Comparison of ENCODE assay signal across 8 mouse cellular contexts in genomic region chr15:78773290-78773729, GRCm38 (mm10). TPM values are rescaled to one million over a fixed set of nuclear protein-coding genes. Genes with fewer than 3 reads are reported as not detected.
DNase-seq lines count a peak whose midpoint lies in the region; ATAC-seq and TF ChIP-seq lines count a peak whose summit lies in the region.

Mfng (minus strand) TSS chr15:78773475.

- H3K9me3 ChIP-seq in hindbrain, embryonic 13.5 days: no peaks in the 10 kb centered on the region

- DNase-seq in R1 (ENCODE audit: low read depth, low spot score): peak; percentile 79
- peak; percentile 74 for DNase-seq in c-Kit-positive CD71-positive TER-119-negative erythroid progenitor cells, embryonic 14.5 days (ENCODE audit: low read depth)
- DNase-seq in gastrocnemius, adult 2 months: peak; percentile 89
- DNase-seq in left cerebral cortex, postnatal 36 days (ENCODE audit: low spot score in 2 of 2): peak; percentile 30 to 35
- peak; percentile 49 for DNase-seq in right cerebral cortex, postnatal 25 days
- no peak for DNase-seq in cerebellum, adult 11 months

- peak within 1 kb of the TSS; percentile 62 for H3K9ac ChIP-seq in hindbrain, embryonic 13.5 days

- H3K27me3 ChIP-seq in hindbrain, embryonic 13.5 days: no peaks in the 10 kb centered on the region

- peak; percentile 18; the same call in 1 of the 2 replicates for TF ChIP-seq CTCF in gastrocnemius, adult 2 months (IDR thresholded peaks at IDR 0.05)

- peaks cover 52% of the 10 kb centered on the region for H3K4me1 ChIP-seq in hindbrain, embryonic 13.5 days (replicated peaks)

- H3K27ac ChIP-seq in gastrocnemius, adult 2 months: peak within 1 kb of the TSS; percentile 87
- H3K27ac ChIP-seq in hindbrain, embryonic 13.5 days: peak within 1 kb of the TSS; percentile 84

- peak within 1 kb of the TSS; percentile 48 for H3K4me2 ChIP-seq in hindbrain, embryonic 13.5 days

- no peaks in the 10 kb centered on the region for H3K36me3 ChIP-seq in hindbrain, embryonic 13.5 days

- peak; percentile 46 for ATAC-seq in hindbrain, embryonic 13.5 days (ENCODE audit: low FRiP score)
- ATAC-seq in megakaryocyte progenitor cell, adult 5-6 weeks (replicated peaks; ENCODE audit: poor library complexity): peak; percentile 89

- H3K4me3 ChIP-seq in gastrocnemius, adult 2 months: peak within 1 kb of the TSS; percentile 73
- peak within 1 kb of the TSS; percentile 34 for H3K4me3 ChIP-seq in hindbrain, embryonic 13.5 days

- intact Hi-C loops in gastrocnemius, adult 2 months (cut with DNase I): no loop called here
- intact Hi-C loops in left cerebral cortex, postnatal 36 days (cut with DNase I): no loop called here

- WGBS in hindbrain, embryonic 13.5 days: under 1% methylated on average over 11 of the region's 11 CpGs

RNA-seq across cellular contexts. Expression of gene Mfng, which starts in this region (rescaled TPM):
- total RNA-seq in gastrocnemius, adult 2 months (2021): 1 to 10 TPM; 2.6 to 3.1 TPM
- polyA plus RNA-seq in hindbrain, embryonic 13.5 days (2015; fragmentation: Nextera tagmentation; extraction: Ambion mirVana): 36.7 and 40.1 TPM in 2 replicates
- 1 to 10 TPM; 4.9 to 6.0 TPM for total RNA-seq in left cerebral cortex, postnatal 36 days (2021)
- 13.3 and 13.6 TPM in 2 replicates for total RNA-seq in megakaryocyte progenitor cell, adult 5-6 weeks (2015)
- 10.0 and 10.5 TPM in 2 replicates for total RNA-seq in megakaryocyte progenitor cell, adult 5-6 weeks (2017)
